ENCODE assay signal across 9 mouse cellular contexts in the genomic region with DNA sequence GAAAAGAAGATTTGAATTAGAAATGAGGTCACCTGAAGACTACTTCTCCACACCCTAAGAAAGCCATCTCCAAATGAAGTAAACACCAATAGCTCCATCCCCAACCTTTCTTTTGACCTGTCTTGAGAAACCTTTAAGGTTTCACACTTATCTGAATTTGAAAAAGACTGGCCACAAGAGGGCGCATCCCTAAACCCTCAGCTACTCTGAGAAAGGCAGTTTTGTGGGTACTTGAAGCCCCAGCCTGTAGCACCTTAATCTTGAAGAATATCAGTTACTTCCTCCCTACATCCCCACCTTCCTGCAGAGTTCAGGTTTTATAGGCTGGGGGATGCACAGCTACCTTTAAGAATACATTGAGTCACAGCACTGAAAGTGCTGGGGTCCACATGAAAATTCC. TPM values are rescaled to one million over a fixed set of nuclear protein-coding genes. Genes with fewer than 3 reads are reported as not detected.
DNase-seq lines count a peak whose midpoint lies in the region; ATAC-seq and TF ChIP-seq lines count a peak whose summit lies in the region.
"Had no signal": no experiment of that assay in that cellular context is flagged by ENCODE, and none has a peak within 500 bp of the region (broad histone marks: within the 10 kb centered on the region; RNA-seq: fewer than 3 reads in every experiment).

No protein-coding gene starts in this region.

- H3K4me3 ChIP-seq in kidney, adult 2 months (ENCODE audit: insufficient read depth, low read depth, low read length): no peak overlapping the region
- no peak overlapping the region for H3K4me3 ChIP-seq in kidney, embryonic 15.5 days (replicated peaks)
- no peak overlapping the region for H3K4me3 ChIP-seq in CH12.LX (replicated peaks in 1 of 3; ENCODE audit: low read depth in 2 of 3, low read length in 2 of 3, poor library complexity in 1 of 3)
- no peak overlapping the region for H3K4me3 ChIP-seq in forebrain, embryonic 15.5 days
- H3K4me3 ChIP-seq in midbrain, postnatal 0 days (ENCODE audit: low read depth, low read length): no peak overlapping the region
- H3K4me3 ChIP-seq: midbrain, embryonic 12.5 days had no signal

- dilution Hi-C loops in CH12.LX (cut with MboI; ENCODE audit: extremely low pct_ligation_motif_present, extremely low pct_unique_long_range_greater_than_20kb, low sequenced_read_pairs): no loop called here

- no peak for ATAC-seq in kidney, embryonic 15.5 days (replicated peaks; ENCODE audit: low FRiP score)
- ATAC-seq in forebrain, embryonic 15.5 days (replicated peaks): peak; percentile 35; the same call in 1 of the 2 replicates
- ATAC-seq in midbrain, postnatal 0 days (ENCODE audit: low FRiP score): no peak
- no peak for ATAC-seq in inflammation-experienced regulatory T-cells, adult 6 months

- in situ Hi-C loops in CH12.LX (cut with MboI; ENCODE audit: low pct_ligation_motif_present, low pct_unique_long_range_greater_than_20kb, low sequenced_read_pairs): loop anchor here (25.0 kb wide), 3 partner anchors 467 to 1417 kb away; no protein-coding TSS in a partner anchor

- TF ChIP-seq EP300 in CH12.LX (IDR thresholded peaks at IDR 0.05; ENCODE audit: low read length): no peak

- H3K9me3 ChIP-seq in kidney, embryonic 15.5 days (replicated peaks): no peaks in the 10 kb centered on the region
- H3K9me3 ChIP-seq in CH12.LX (replicated peaks; ENCODE audit: low read length): no peaks in the 10 kb centered on the region
- H3K9me3 ChIP-seq in forebrain, embryonic 15.5 days: no peaks in the 10 kb centered on the region
- H3K9me3 ChIP-seq in midbrain, postnatal 0 days (ENCODE audit: low read length): no peaks in the 10 kb centered on the region
- H3K9me3 ChIP-seq: midbrain, embryonic 12.5 days had no signal

- TF ChIP-seq POLR2A in kidney, adult 2 months (IDR thresholded peaks at IDR 0.05; ENCODE audit: low read depth, low read length): no peak
- TF ChIP-seq POLR2A in CH12.LX (IDR thresholded peaks at IDR 0.05; ENCODE audit: low read depth, low read length): no peak

- H3K36me3 ChIP-seq in kidney, adult 2 months (ENCODE audit: control insufficient read depth, insufficient read depth, low read length): no peaks in the 10 kb centered on the region
- no peaks in the 10 kb centered on the region for H3K36me3 ChIP-seq in kidney, embryonic 15.5 days
- H3K36me3 ChIP-seq in CH12.LX (replicated peaks in 1 of 2; ENCODE audit: control insufficient read depth in 1 of 2, insufficient read depth in 1 of 2, low read length in 1 of 2): no peaks in the 10 kb centered on the region
- H3K36me3 ChIP-seq in forebrain, embryonic 15.5 days: no peaks in the 10 kb centered on the region
- no peaks in the 10 kb centered on the region for H3K36me3 ChIP-seq in midbrain, postnatal 0 days (ENCODE audit: insufficient read depth, low read length)
- H3K36me3 ChIP-seq: midbrain, embryonic 12.5 days had no signal

- H3K27ac ChIP-seq in kidney, adult 2 months (ENCODE audit: insufficient read depth, low read depth, low read length): no peak overlapping the region
- H3K27ac ChIP-seq in kidney, embryonic 15.5 days: no peak overlapping the region
- H3K27ac ChIP-seq in CH12.LX (ENCODE audit: insufficient read depth, low read depth): no peak overlapping the region
- H3K27ac ChIP-seq in forebrain, embryonic 15.5 days (replicated peaks): no peak overlapping the region
- H3K27ac ChIP-seq in midbrain, postnatal 0 days (ENCODE audit: low read depth, low read length): no peak overlapping the region
- H3K27ac ChIP-seq: midbrain, embryonic 12.5 days had no signal

- H3K9ac ChIP-seq in kidney, embryonic 15.5 days: no peak overlapping the region
- no peak overlapping the region for H3K9ac ChIP-seq in CH12.LX (ENCODE audit: insufficient read depth, low read depth)
- no peak overlapping the region for H3K9ac ChIP-seq in forebrain, embryonic 15.5 days (replicated peaks)
- no peak overlapping the region for H3K9ac ChIP-seq in midbrain, postnatal 0 days (replicated peaks; ENCODE audit: low read length, poor library complexity, severe bottlenecking)
- H3K9ac ChIP-seq: midbrain, embryonic 12.5 days had no signal

- H3K4me2 ChIP-seq in kidney, embryonic 15.5 days: no peak overlapping the region
- no peak overlapping the region for H3K4me2 ChIP-seq in CH12.LX (ENCODE audit: insufficient read depth, low read depth, poor library complexity, severe bottlenecking)
- H3K4me2 ChIP-seq in forebrain, embryonic 15.5 days (replicated peaks): no peak overlapping the region
- H3K4me2 ChIP-seq in midbrain, postnatal 0 days (ENCODE audit: low read depth, low read length, poor library complexity, severe bottlenecking): no peak overlapping the region
- H3K4me2 ChIP-seq: midbrain, embryonic 12.5 days had no signal

- DNase-seq in kidney, adult 2 months: peak; percentile 36
- DNase-seq in CH12.LX (ENCODE audit: extremely low read depth): peak; percentile 59
- DNase-seq in adipocyte (ENCODE audit: low spot score): peak; percentile 62
- DNase-seq in kidney, postnatal 4 days: peak; percentile 64 to 65
- DNase-seq in midbrain, postnatal 0 days (ENCODE audit: low spot score): peak; percentile 77

- no peaks in the 10 kb centered on the region for H3K79me2 ChIP-seq in CH12.LX (replicated peaks; ENCODE audit: control insufficient read depth, extremely low read depth, insufficient read depth, poor library complexity, severe bottlenecking)

- H3K27me3 ChIP-seq in kidney, adult 2 months (replicated peaks; ENCODE audit: control insufficient read depth, insufficient read depth, low read length): 0 out of 2 replicates have a peak, but pooled peaks cover 1% of the 10 kb centered on the region
- peaks cover 35% of the 10 kb centered on the region for H3K27me3 ChIP-seq in kidney, embryonic 15.5 days
- no peaks in the 10 kb centered on the region for H3K27me3 ChIP-seq in CH12.LX (replicated peaks)
- H3K27me3 ChIP-seq in forebrain, embryonic 15.5 days: 0 out of 2 replicates have a peak, but pooled peaks cover 7% of the 10 kb centered on the region
- peaks cover 17% of the 10 kb centered on the region for H3K27me3 ChIP-seq in midbrain, postnatal 0 days (ENCODE audit: insufficient read depth, low read length)

- peak; percentile 38 for TF ChIP-seq RAD21 in CH12.LX (IDR thresholded peaks at IDR 0.05; ENCODE audit: low read depth, low read length)

- TF ChIP-seq CTCF in kidney, adult 2 months (conservative IDR thresholded peaks at IDR 0.05; ENCODE audit: insufficient read depth, insufficient read length, low read depth, low read length): peak; percentile 45; the same call in 1 of the 2 replicates
- peak; percentile 41 to 70; a peak in 3 of 4 replicates for TF ChIP-seq CTCF in CH12.LX (conservative IDR thresholded peaks at IDR 0.05 in 1 of 2, IDR thresholded peaks at IDR 0.05 in 1 of 2; ENCODE audit: low read depth in 2 of 2, low read length in 2 of 2)
- peak; percentile 80 for TF ChIP-seq CTCF in midbrain, postnatal 0 days (IDR thresholded peaks at IDR 0.05)

- H3K4me1 ChIP-seq in kidney, adult 2 months (ENCODE audit: control insufficient read depth, insufficient read depth, low read length): no peaks in the 10 kb centered on the region
- peaks cover 25% of the 10 kb centered on the region for H3K4me1 ChIP-seq in kidney, embryonic 15.5 days
- H3K4me1 ChIP-seq in CH12.LX (ENCODE audit: control insufficient read depth in 1 of 2, insufficient read depth in 2 of 2): no peaks in the 10 kb centered on the region
- H3K4me1 ChIP-seq in forebrain, embryonic 15.5 days: peaks cover 19% of the 10 kb centered on the region
- H3K4me1 ChIP-seq in midbrain, postnatal 0 days (ENCODE audit: insufficient read depth, low read length): peaks cover 8% of the 10 kb centered on the region; the same call in 1 of the 2 replicates

- WGBS in kidney, adult 2 months: 5% methylated on average over 1 of the region's 1 CpGs
- 0% methylated on average over 1 of the region's 1 CpGs for WGBS in kidney, embryonic 15.5 days
- WGBS in forebrain, embryonic 15.5 days: 0% methylated on average over 1 of the region's 1 CpGs
- 0% methylated on average over 1 of the region's 1 CpGs for WGBS in midbrain, postnatal 0 days

TF ChIP-seq in CH12.LX, 34 proteins besides CTCF, POLR2A, EP300 and RAD21:
- TF ChIP-seq SMC3 (IDR thresholded peaks at IDR 0.05; ENCODE audit: low read depth, low read length) (peak; percentile 74), RCOR1 (conservative IDR thresholded peaks at IDR 0.05; ENCODE audit: low read depth, low read length) (no peak), NELFE (IDR thresholded peaks at IDR 0.05; ENCODE audit: low read depth, low read length) (no peak)

RNA-seq across cellular contexts. Expression of gene Inhba, which starts 9.0 kb away (rescaled TPM):
- polyA plus RNA-seq in kidney, adult 2 months (2012; rRNA removed): 0.23 and 0.42 TPM in 2 replicates
- 1.4 and 1.8 TPM in 2 replicates for polyA plus RNA-seq in kidney, embryonic 15.5 days (2015; fragmentation: Nextera tagmentation; extraction: Ambion mirVana)
- not detected in 2 replicates for total RNA-seq in CH12.LX (2012; rRNA removed)
- not detected in 2 replicates for total RNA-seq in CH12.LX (2014; rRNA removed)
- 0.05 TPM in 1 of 2 replicates, not detected in the other for polyA plus RNA-seq in CH12.LX (2012; ENCODE audit: insufficient read length, low read depth)
- 7.4 and 7.5 TPM in 2 replicates for polyA plus RNA-seq in forebrain, embryonic 15.5 days (2015; fragmentation: Nextera tagmentation; extraction: Ambion mirVana)
- 0.33 and 0.88 TPM in 2 replicates for total RNA-seq in midbrain, postnatal 0 days (2014; rRNA removed)
- 2.0 and 2.1 TPM in 2 replicates for polyA plus RNA-seq in midbrain, postnatal 0 days (2015; fragmentation: Nextera tagmentation; extraction: Ambion mirVana)
- polyA plus RNA-seq in inflammation-experienced regulatory T-cells, adult 6 months (2017; shearing (Covaris generic)): under 1 TPM in 1 of 3 experiments, not detected in 2; 0.38 TPM
